Mouse (Mus musculus): Measurements from ENCODE around the gene Mdfi. TPM values are rescaled to one million over a fixed set of nuclear protein-coding genes. Genes with fewer than 3 reads are reported as not detected.

Mdfi gene
- total RNA-seq, 2 experiments from 2014 or later, result 1.5 to 1.7 TPM

DNA sequence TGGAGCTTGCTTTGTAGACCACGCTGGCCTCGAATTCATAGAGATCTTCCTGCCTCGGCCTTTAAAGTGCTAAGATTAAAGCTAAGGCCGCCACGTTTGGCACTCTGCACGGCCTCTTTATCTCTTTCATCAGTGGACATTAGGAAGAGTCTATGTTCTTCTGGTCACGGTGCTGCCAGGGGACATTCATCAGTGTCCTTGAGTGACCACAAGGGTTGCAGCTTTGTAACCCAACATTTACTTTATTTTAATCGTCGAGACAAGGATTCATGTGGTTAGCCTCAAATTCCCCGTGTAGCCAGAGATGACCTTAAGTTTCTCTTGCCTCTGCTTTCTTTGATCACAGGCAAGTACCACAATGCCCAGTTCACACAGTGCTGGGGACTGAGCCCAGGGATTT is 54.0 kb downstream of the Mdfi start:
- DNase-seq (ENCODE audit: extremely low spot score in 1 of 2, low spot score in 2 of 2), result no peak
- intact Hi-C loops (cut with DNase I), result no loop called here

DNA sequence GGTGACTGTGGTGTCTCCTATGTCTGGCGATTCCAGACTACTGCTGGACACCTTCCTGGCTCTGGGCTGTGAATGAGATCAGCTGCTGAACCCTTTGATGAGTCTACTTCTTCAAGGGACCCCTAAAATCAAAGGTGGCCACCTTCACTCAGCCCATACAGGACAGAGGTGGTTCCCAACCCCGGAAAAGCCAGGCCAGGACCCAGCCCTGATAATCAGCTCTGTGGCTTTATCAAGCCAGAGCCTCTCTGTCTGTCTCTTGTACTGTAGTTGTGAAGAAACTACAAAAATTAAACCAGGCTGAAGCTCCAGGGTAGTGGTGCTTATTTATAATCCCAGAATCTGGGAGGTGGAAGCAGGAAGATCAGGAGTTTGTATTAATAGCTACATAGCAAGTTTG is 57.4 kb downstream of the Mdfi start:
- DNase-seq (ENCODE audit: extremely low spot score in 1 of 2, low spot score in 2 of 2), result no peak
- intact Hi-C loops (cut with DNase I), result no loop called here

DNA sequence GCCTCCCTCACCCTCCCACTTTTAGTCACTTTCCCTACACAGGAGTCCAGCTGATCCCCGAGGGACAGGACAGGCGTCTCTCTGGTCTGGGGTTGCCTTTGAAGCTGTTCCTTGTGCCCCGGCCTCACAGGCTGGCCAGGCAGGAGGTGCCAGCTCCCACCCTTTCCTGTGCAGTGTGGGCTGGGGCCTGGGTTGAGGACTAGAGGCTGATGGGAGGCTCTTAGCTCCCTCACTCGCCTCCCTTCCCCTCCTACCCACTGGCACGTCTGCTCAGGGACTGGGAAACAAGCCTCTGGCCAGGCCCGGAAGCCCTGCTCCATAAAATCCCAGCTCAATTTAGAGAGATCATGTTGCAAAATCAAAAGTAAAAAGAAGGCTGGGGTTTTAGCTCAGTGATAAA is 60.9 kb downstream of the Mdfi start:
- intact Hi-C loops (cut with DNase I), result no loop called here
- no peak for DNase-seq (ENCODE audit: extremely low spot score in 1 of 2, low spot score in 2 of 2)

DNA sequence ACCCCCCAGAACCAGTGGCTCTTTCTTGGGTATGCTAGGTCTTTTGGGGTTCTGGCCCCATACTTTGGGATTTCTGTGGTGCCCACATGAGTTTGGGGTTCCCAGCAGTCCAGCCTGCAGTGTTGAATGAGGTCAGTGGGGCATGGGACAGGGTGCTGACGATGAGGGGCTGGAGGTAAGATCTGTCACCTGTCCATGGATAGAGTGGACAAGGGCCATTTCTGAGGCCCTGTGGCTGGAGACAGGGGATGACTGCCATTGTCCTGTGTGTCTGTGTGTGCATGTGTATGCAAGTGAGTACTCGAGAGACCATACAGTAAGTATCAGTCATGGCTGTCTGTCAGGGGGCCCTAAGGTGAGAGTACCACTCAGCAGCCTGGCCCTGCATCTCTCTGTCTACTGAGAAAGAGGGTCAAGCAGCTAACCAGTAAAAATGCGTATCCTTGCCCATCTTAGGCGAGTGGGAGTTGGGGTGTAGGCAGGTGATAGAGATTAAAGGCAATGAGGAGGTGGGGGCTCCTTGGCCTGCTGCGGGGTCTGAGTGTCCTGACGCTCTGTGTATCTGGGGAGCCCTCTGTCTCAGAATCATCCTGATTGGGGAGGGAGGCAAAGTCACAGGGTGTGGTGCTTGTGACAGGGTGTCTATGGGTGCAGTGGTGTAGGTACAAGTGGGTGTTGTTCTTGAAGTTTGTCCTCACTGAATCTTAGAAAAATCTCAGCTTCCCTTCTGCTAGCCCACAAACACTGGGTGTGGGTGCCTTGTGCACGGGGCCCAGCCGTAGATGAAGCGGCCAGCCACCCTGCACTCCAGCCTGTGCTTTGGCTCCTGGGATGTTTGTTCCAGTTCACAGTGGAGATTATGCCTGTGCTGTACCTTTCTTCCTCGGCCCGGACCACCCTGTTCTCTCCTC is 64.8 kb downstream of the Mdfi start:
- DNase-seq (ENCODE audit: extremely low spot score in 1 of 2, low spot score in 2 of 2), result no peak
- intact Hi-C loops (cut with DNase I), result no loop called here

DNA sequence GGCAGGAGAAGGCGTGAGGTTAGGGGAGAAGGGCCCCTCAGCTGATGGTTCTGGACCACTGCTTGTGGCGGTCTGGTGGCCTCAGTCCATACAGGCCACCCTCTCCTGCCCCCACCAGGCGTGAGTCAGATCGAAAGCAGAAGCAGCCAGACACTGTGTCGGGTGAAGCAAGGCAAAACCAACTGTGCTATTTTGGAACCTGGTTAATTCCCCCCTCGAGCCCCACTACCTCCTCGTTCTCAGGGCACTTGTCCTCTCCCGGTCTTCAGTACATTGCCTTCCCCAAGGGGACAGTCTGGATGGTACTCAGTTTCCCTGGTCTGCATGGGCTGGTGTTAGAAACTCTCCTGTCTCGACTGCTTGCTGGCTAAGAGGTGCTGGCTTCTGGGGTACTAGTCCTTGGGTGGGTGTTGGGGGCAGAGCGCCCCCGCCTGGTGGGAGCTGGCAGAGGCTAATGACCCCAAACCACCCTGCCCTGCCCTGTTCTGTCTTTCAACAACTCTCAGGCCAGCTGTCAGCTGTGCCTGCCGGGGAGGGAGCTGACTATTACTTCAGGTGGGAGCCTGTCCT is 65.7 kb downstream of the Mdfi start:
- DNase-seq (ENCODE audit: extremely low spot score in 1 of 2, low spot score in 2 of 2), result peak in 1 of 2 experiments; percentile 63
- intact Hi-C loops (cut with DNase I), result no loop called here

DNA sequence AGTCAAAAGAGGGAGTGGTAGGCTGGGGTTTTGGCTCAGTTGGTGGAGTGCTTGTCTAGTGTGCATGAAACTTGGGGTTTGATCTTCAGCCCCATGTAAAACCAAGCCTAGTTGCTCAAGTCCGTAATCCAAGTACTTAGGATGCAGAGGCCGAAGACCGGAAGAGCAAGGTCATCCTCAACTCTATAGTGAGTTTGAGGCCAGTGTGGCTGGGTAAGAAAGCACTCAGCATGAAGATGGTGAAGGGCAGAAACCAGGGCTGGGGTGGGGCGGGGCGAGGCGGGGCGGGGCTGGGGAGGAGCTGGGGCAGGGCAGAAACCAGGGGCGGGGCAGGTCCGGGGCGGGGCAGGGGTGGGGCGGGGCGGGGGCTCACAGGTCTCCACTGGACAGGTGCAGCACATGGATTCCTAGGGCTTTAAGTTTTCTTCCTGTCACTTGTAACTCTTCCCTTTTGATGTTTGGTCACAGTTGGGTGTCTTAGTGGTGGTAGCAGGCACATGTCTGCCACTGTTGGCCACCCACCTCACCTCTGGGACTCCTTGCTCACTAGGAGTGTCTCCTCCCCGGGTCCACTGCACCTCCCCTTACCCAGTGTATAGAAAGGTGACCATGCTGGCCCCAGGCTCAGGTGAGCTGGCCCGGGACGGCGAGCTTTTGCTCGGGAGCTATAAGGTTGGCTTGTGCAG is 66.9 kb downstream of the Mdfi start:
- intact Hi-C loops (cut with DNase I), result no loop called here
- DNase-seq (ENCODE audit: extremely low spot score in 1 of 2, low spot score in 2 of 2), result no peak

DNA sequence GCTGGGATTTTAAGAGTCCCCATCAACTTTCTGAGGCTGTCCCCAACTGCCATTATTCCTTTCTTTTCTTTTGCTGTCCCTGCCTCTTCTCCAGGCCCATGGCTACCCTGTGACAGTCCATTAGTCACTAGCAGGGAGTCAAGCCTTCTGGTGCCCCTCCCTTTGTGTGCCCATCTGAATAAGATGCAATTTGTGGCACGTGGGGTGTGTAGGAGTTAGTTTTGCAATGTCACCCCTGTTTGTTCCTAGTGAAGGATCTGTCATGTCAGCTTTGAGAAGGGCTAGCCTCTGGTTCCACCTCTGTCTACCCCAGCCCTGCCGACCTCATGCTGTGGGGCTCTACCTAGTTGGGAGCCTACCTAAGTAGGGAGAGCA is 67.4 kb downstream of the Mdfi start:
- intact Hi-C loops (cut with DNase I), result no loop called here

DNA sequence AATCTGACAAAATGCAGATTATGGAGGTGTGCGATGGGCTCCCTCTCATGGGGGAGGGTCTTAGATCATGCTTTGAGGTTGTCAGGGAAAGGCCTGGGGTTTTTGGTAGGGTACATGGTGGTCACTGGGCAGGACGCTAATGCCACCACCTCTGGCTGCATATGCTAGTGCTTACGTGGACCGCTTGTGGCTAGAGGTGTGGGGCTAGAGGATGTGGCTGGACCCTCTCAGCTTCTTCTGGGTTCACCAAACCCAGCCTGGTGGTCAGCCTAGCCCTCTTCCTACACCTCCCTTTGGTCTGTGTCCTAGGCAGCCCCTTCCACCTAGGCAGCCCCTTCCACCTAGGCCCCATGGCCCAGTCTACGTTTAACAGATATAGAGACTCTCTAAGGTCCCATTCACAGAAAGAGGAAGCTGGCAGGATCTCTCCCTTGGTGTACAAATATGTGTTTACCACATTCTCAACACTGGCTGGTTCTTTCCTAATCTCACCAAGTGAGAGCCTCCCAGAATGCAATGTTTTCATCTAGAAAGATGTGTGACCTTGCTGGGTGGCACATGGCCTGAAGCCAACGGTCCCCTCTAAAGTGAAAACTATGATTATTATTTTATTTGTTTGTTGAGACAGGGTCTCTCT is 68.0 kb downstream of the Mdfi start:
- intact Hi-C loops (cut with DNase I), result no loop called here
- no peak for DNase-seq (ENCODE audit: extremely low spot score in 1 of 2, low spot score in 2 of 2)

More for the DNA sequence above, 67.4 kb downstream of the Mdfi start:
- no peak for DNase-seq (ENCODE audit: extremely low spot score in 1 of 2, low spot score in 2 of 2)

DNA sequence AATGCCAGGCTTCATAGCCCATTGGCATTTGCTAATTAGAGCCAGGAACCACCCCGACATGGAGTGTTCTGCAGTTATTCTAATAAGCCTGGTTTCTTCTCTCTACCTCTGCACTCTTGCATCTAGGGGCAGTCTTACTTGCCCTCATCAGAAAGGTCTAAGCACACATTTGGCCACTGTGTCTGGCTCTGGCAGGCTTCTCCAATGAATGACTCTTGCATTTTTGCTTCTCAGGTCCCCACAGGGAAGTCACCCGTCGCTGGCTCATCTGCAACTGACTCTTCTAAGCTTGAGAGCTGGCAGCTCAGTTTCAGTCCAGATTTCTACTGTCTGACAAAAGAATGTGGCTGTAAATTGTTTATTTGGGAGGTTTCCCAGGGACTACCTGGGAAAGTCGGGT is 68.5 kb downstream of the Mdfi start:
- DNase-seq (ENCODE audit: extremely low spot score in 1 of 2, low spot score in 2 of 2), result no peak
- intact Hi-C loops (cut with DNase I), result no loop called here

Other genes starting within 250 kb of the Mdfi start
- gene Bysl, start 223.2 kb downstream of the Mdfi start, total RNA-seq (2021), result 10 to 100 TPM; 25.2 to 25.3 TPM
- gene Med20, start 223.1 kb downstream of the Mdfi start, total RNA-seq (2021), result 10 to 100 TPM; 21.4 to 23.5 TPM
- gene Gm20517, start 223.1 kb downstream of the Mdfi start, total RNA-seq (2021), result 1 to 10 TPM; 6.2 to 6.4 TPM
- gene Usp49, start 204.0 kb downstream of the Mdfi start, total RNA-seq (2021), result 10 to 100 TPM; 14.8 to 15.1 TPM
- 100 to 1,000 TPM; 209 to 222 TPM for gene Tomm6, start 146.3 kb downstream of the Mdfi start, total RNA-seq (2021)
- 10 to 100 TPM; 27.4 to 29.9 TPM for gene Frs3, start 145.7 kb downstream of the Mdfi start, total RNA-seq (2021)
- gene Gm21981, start 140.2 kb downstream of the Mdfi start, total RNA-seq (2021), result 1 to 10 TPM; 5.7 to 6.4 TPM
- gene Prickle4, start 140.0 kb downstream of the Mdfi start, total RNA-seq (2021), result 1 to 10 TPM; 2.3 to 4.5 TPM
- gene Pgc, start 107.8 kb downstream of the Mdfi start, total RNA-seq (2021), result not detected
- gene Tfeb, start 97.7 kb downstream of the Mdfi start, total RNA-seq (2021), result 1 to 10 TPM; 6.1 to 6.2 TPM
- 10 to 100 TPM; 52.3 to 53.9 TPM for gene Foxp4, start 90.0 kb upstream of the Mdfi start, total RNA-seq (2021)
- gene 1700122O11Rik, start 203.6 kb upstream of the Mdfi start, total RNA-seq (2021), result not detected

Data from left cerebral cortex, postnatal 10 days (tissue).